13 mouse cellular contexts compared by ENCODE assay signal in genomic region chr4:137135792-137136191, GRCm38 (mm10).
DNase-seq lines count a peak whose midpoint lies in the region; ATAC-seq and TF ChIP-seq lines count a peak whose summit lies in the region.
"Had no signal": no experiment of that assay in that cellular context is flagged by ENCODE, and none has a peak within 500 bp of the region (broad histone marks: within the 10 kb centered on the region; RNA-seq: fewer than 3 reads in every experiment).

No protein-coding gene starts in this region.

- intact Hi-C loops in gastrocnemius, adult 2 months (cut with DNase I): no loop called here

- no peak for TF ChIP-seq CTCF in gastrocnemius, adult 2 months (IDR thresholded peaks at IDR 0.05)

- no peaks in the 10 kb centered on the region for H3K27me3 ChIP-seq in kidney, embryonic 16.5 days (ENCODE audit: insufficient read depth, low read length)
- H3K27me3 ChIP-seq: hindbrain, embryonic 12.5 days had no signal

- H3K36me3 ChIP-seq in kidney, embryonic 16.5 days (ENCODE audit: insufficient read depth, low read length): no peaks in the 10 kb centered on the region
- H3K36me3 ChIP-seq: embryonic facial prominence, embryonic 10.5 days; hindbrain, embryonic 12.5 days; limb, embryonic 13.5 days had no signal

- peak; percentile 79 for ATAC-seq in kidney, embryonic 16.5 days (ENCODE audit: low FRiP score, low TSS enrichment)
- ATAC-seq: forebrain, embryonic 16.5 days had no signal

- peaks cover 39% of the 10 kb centered on the region for H3K4me1 ChIP-seq in kidney, embryonic 16.5 days (ENCODE audit: insufficient read depth, low read length)

- 22% methylated on average over 8 of the region's 8 CpGs for WGBS in kidney, embryonic 16.5 days

- peak; percentile 33 for DNase-seq in gastrocnemius, adult 2 months
- no peak for DNase-seq in gastrocnemius, postnatal 25 days
- DNase-seq in ovary, adult 18-20 months (ENCODE audit: low spot score): peak; percentile 63
- DNase-seq in ovary, postnatal 10 days (ENCODE audit: low spot score): no peak
- peak; percentile 78 for DNase-seq in lung, postnatal 36 days
- no peak for DNase-seq in spleen, postnatal 10 days (ENCODE audit: low spot score in 2 of 2)
- no peak for DNase-seq in retina, postnatal 1 day
- DNase-seq: thymus, postnatal 14 days had no signal

- H3K4me3 ChIP-seq in gastrocnemius, adult 2 months: no peak overlapping the region
- H3K4me3 ChIP-seq in kidney, embryonic 16.5 days (ENCODE audit: low read length): no peak overlapping the region
- H3K4me3 ChIP-seq: embryonic facial prominence, embryonic 10.5 days; hindbrain, embryonic 12.5 days; limb, embryonic 13.5 days had no signal

- no peaks in the 10 kb centered on the region for H3K9me3 ChIP-seq in kidney, embryonic 16.5 days (ENCODE audit: low read length)
- H3K9me3 ChIP-seq: embryonic facial prominence, embryonic 10.5 days; hindbrain, embryonic 12.5 days; limb, embryonic 13.5 days had no signal

- H3K9ac ChIP-seq in kidney, embryonic 16.5 days (replicated peaks; ENCODE audit: low read length): no peak overlapping the region
- H3K9ac ChIP-seq: hindbrain, embryonic 12.5 days; limb, embryonic 13.5 days had no signal

- H3K27ac ChIP-seq in gastrocnemius, adult 2 months: no peak overlapping the region
- H3K27ac ChIP-seq in kidney, embryonic 16.5 days (ENCODE audit: low read length): no peak overlapping the region
- H3K27ac ChIP-seq: embryonic facial prominence, embryonic 10.5 days; hindbrain, embryonic 12.5 days; limb, embryonic 13.5 days had no signal

- H3K4me2 ChIP-seq in kidney, embryonic 16.5 days (replicated peaks; ENCODE audit: low read depth, low read length): no peak overlapping the region
- H3K4me2 ChIP-seq: hindbrain, embryonic 12.5 days; limb, embryonic 13.5 days had no signal

Comparison
In these comparisons a context has a peak if more than half of its experiments do, and no peak if none do; other contexts are left out.
1. DNase-seq: peak in gastrocnemius, adult 2 months (single experiment), ovary, adult 18-20 months (single experiment) and lung, postnatal 36 days (single experiment); none in gastrocnemius, postnatal 25 days (single experiment), ovary, postnatal 10 days (single experiment), spleen, postnatal 10 days (0 of 2) and retina, postnatal 1 day (single experiment).